Mouse (Mus musculus) cerebellum, adult 2 months (tissue): ENCODE data around the gene Bysl.

Experiments
- CTCF ChIP-seq: fragments of 200-500 bp; IDR thresholded peaks from 2 replicates; pipeline ENCODE4 v1.5.1; 2011; ENCODE audit warnings: low read depth, mild to moderate bottlenecking, control low read depth, low read length, moderate library complexity, borderline replicate concordance; ENCODE audit not compliant: insufficient read depth
- POLR2A ChIP-seq: fragments of 200-500 bp; IDR thresholded peaks from 2 replicates; pipeline ENCODE4 v1.6.1; 2011; ENCODE audit warnings: low read length, control low read depth, borderline replicate concordance; ENCODE audit not compliant: insufficient read depth

DNA sequence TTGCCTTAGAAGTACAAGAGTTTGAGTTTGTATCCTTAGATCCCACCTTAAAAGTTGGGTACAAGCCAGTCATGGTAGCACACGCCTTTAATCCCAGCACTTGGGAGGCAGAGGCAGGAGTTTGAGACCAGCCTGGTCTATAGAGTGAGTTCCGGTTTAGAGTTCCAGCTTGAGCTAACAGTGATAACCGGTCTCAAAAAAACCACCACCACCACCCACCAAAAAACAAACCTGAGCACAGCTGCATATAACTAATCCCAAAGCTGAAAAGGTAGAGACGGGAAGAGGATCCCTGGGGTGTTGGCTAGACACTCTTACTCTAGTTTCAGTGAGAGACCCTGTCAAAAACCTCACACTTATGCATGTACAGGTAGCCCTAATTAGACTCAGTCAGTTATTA, 5.4 kb upstream of the Bysl start:
- no peak for TF ChIP-seq POLR2A
- no peak for TF ChIP-seq CTCF
